Mouse (Mus musculus) ES-Bruce4 (cell line): ENCODE results near the gene Rps6ka1. TPM values are rescaled to one million over a fixed set of nuclear protein-coding genes. Genes with fewer than 3 reads are reported as not detected.
"Not testable (repeated sequence)": the region's sequence is repeated elsewhere in the genome, so short reads cannot be mapped to it uniquely, and the experiment has no call there.

Experiments used
- H3K27ac ChIP-seq: 2 replicates; pipeline ENCODE4 v1.5.1; 2012; ENCODE audit warnings: low read length, inconsistent platforms; ENCODE audit not compliant: insufficient read depth
- H3K27me3 ChIP-seq: 2 replicates; pipeline ENCODE4 v1.6.1; 2012; ENCODE audit warnings: mild to moderate bottlenecking, low read length, inconsistent platforms; ENCODE audit not compliant: control insufficient read depth, poor library complexity, insufficient read depth, severe bottlenecking
- H3K36me3 ChIP-seq: 2 replicates; pipeline ENCODE4 v1.6.1; 2012; ENCODE audit warnings: inconsistent platforms, mild to moderate bottlenecking, low read length, moderate library complexity; ENCODE audit not compliant: control insufficient read depth, poor library complexity, insufficient read depth, severe bottlenecking
- H3K4me1 ChIP-seq: one replicate; pipeline ENCODE4 v1.8.1; 2011; ENCODE audit warnings: low read length; ENCODE audit not compliant: control insufficient read depth, insufficient read depth
- H3K4me3 ChIP-seq: 2 replicates; pipeline ENCODE4 v1.5.1; 2011; ENCODE audit warnings: low read depth, mild to moderate bottlenecking, low read length
- H3K9ac ChIP-seq: 2 replicates; pipeline ENCODE4 v1.6.1; 2012; ENCODE audit warnings: low read depth, mild to moderate bottlenecking, inconsistent platforms; ENCODE audit not compliant: poor library complexity, severe bottlenecking
- H3K9me3 ChIP-seq: replicated peaks from 2 replicates; pipeline ENCODE4 v1.6.1; 2012; ENCODE audit warnings: mild to moderate bottlenecking, low read length, inconsistent platforms; ENCODE audit not compliant: control insufficient read depth, poor library complexity, insufficient read depth, severe bottlenecking
- CTCF ChIP-seq: IDR thresholded peaks from one replicate; pipeline ENCODE4 v1.8.1; 2011; ENCODE audit warnings: low read depth, low read length
- EP300 ChIP-seq: IDR thresholded peaks from 2 replicates; pipeline ENCODE4 v1.6.1; 2011; ENCODE audit warnings: low read depth, low read length; ENCODE audit not compliant: insufficient read depth
- POLR2A ChIP-seq: IDR thresholded peaks from one replicate; pipeline ENCODE4 v1.8.1; 2011; ENCODE audit warnings: low read length; ENCODE audit not compliant: insufficient read depth
- polyA plus RNA-seq: library from polyadenylated mRNA; stranded (reverse); fragments of >200 nt; gene quantifications from 2 replicates; pipeline ENCODE4 v1.2.4, GENCODE M21; 2011; ENCODE audit warnings: low read depth; ENCODE audit not compliant: missing spikeins, insufficient read depth, insufficient read length

The Rps6ka1 gene
- polyA plus RNA-seq, 1 experiment = 86.4 TPM

- H3K4me3 ChIP-seq = no peak overlapping the region
- H3K4me1 ChIP-seq = peaks cover 3% of the 10 kb centered on the region
- no peak overlapping the region for H3K9ac ChIP-seq
- TF ChIP-seq EP300 (no peak), CTCF (no peak), POLR2A (no peak)
- H3K9me3 ChIP-seq = no peaks in the 10 kb centered on the region
- H3K36me3 ChIP-seq = peaks cover 4% of the 10 kb centered on the region; the same call in 1 of the 2 replicates
- H3K27me3 ChIP-seq = no peaks in the 10 kb centered on the region
- no peak overlapping the region for H3K27ac ChIP-seq
Measured at GRCm38 (mm10) chr4:133842992-133843737, 44.4 kb downstream of the Rps6ka1 start.

DNA sequence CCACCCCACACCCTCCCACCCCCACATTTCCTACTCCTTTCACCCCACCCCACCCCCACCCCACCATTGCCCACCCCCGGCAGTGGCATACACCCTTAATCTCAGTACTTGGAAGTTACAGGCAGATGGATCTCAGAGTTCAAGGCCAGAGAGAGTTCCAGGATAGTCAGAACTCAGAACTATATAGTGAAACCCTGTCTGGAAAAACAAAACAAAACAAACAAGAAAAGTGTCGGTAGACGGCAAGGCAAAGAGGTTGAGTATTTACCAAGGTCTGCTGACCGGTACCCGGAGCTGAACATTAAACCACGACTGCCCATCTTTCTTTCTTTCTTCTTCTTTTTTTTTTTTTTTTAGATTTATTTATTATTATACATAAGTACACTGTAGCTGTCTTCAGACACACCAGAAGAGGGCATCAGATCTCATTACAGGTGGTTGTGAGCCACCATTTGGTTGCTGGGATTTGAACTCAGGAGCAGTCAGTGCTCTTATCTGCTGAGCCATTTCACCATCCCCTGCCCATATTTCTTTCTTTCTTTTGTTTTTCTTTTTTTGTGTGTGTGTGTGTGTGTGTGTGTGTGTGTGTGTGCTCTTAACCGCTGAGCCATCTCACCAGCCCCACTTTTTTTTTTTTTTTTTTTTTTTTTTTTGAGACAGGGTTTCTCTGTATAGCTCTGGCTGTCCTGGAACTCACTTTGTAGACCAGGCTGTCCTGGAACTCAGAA, 45.7 kb downstream of the Rps6ka1 start:
- H3K9ac ChIP-seq = peak overlapping the region; percentile 46
- H3K4me1 ChIP-seq, H3K27me3 ChIP-seq, H3K9me3 ChIP-seq, H3K4me3 ChIP-seq, H3K36me3 ChIP-seq: not testable (repeated sequence)
- peak overlapping the region; percentile 93 for H3K27ac ChIP-seq

DNA sequence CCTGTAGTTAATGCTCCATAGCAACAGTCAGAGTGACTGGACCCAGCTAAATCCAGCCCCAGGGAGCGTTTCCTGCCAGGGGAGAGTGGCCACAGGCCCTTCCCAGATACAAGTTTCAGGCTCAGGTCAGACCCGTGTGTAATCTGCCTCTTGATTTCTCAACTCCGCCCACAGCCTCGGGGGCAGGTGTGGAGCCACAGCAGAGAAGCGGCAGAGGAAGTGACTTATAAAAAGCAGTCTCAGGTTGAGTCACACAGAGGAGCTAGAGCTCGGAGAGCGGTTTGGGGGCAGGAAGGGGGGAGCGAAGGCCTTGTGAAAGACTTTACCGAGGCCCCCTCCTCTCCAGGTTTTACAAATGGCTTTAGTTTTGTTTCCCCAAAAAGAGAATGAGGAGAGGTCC, 46.6 kb downstream of the Rps6ka1 start:
- Histone ChIP-seq H3K9ac (peak overlapping the region; percentile 46), H3K27ac (peak overlapping the region; percentile 93)
- no peak for TF ChIP-seq CTCF
- TF ChIP-seq POLR2A = no peak
- peak; percentile 88 for TF ChIP-seq EP300

DNA sequence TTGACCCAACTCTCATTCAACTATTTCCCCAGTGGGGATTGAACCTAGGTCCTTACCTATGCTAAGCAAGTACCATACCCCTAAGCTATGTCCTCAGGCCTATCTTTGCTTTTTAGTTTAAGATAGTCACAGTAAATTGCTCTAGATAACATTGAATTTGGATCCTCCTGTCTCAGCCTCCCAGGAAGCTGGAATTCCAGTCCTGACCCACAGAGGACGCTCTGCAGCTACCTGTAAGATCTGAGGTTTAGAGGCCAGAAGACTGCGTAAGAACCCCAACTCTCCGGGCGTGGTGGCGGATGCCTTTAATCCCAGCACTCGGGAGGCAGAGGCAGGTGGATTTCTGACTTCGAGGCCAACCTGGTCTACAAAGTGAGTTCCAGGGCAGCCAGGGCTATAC, 47.1 kb downstream of the Rps6ka1 start:
- peaks cover 3% of the 10 kb centered on the region for H3K4me1 ChIP-seq
- TF ChIP-seq POLR2A = no peak
- TF ChIP-seq EP300 = no peak
- TF ChIP-seq CTCF = peak; percentile 70
- H3K27me3 ChIP-seq = no peaks in the 10 kb centered on the region
- H3K4me3 ChIP-seq = no peak overlapping the region
- no peaks in the 10 kb centered on the region for H3K9me3 ChIP-seq
- no peaks in the 10 kb centered on the region for H3K36me3 ChIP-seq
- H3K27ac ChIP-seq = peak overlapping the region; percentile 93
- H3K9ac ChIP-seq = no peak overlapping the region

More for the DNA sequence above, 46.6 kb downstream of the Rps6ka1 start:
- Histone ChIP-seq H3K9me3 (no peaks in the 10 kb centered on the region), H3K36me3 (no peaks in the 10 kb centered on the region), H3K27me3 (no peaks in the 10 kb centered on the region), H3K4me3 (no peak overlapping the region), H3K4me1 (peaks cover 3% of the 10 kb centered on the region)

- H3K4me3 ChIP-seq = no peak overlapping the region
- TF ChIP-seq EP300 (no peak), CTCF (peak; percentile 71)
- H3K9ac ChIP-seq = no peak overlapping the region
- no peaks in the 10 kb centered on the region for H3K9me3 ChIP-seq
- H3K27me3 ChIP-seq = no peaks in the 10 kb centered on the region
- no peaks in the 10 kb centered on the region for H3K36me3 ChIP-seq
- H3K4me1 ChIP-seq = peaks cover 3% of the 10 kb centered on the region
- H3K27ac ChIP-seq = no peak overlapping the region
Measured at GRCm38 (mm10) chr4:133839385-133839826, 48.2 kb downstream of the Rps6ka1 start.

DNA sequence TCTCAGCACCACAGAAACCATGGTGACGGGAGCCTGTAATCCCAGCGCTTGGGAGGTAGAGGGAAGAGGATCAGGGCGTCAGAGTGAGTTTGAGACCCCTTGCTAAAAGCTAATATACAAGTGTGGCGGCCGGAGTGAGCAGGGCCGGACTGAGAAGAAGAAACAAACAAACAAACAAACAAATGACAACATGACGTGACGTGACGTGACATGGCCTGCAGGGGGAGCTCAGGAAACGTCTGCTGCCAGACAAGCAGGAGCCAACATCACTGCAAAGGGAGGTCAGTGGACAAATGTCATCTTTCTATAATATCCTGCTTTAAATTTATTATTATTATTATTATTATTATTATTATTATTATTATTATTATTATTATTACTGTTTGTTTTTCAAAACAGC, 51.0 kb downstream of the Rps6ka1 start:
- Histone ChIP-seq H3K27me3 (no peaks in the 10 kb centered on the region), H3K27ac (no peak overlapping the region), H3K4me1 (no peaks in the 10 kb centered on the region), H3K4me3 (no peak overlapping the region), H3K9me3 (no peaks in the 10 kb centered on the region), H3K9ac (no peak overlapping the region), H3K36me3 (no peaks in the 10 kb centered on the region)
- TF ChIP-seq EP300 (no peak), POLR2A (no peak), CTCF (peak; percentile 87)
